Mouse (Mus musculus) hindbrain, embryonic 13.5 days (tissue): ENCODE measurements at regions not wholly inside any gene's neighbourhood (a gene's known extent, or its start where the extent isn't known, plus 50 kb on each side); places are given as distances from the start of the nearest gene placed in this dataset.

Experiments used
- ATAC-seq: fragments of 200-750 bp; cut with Nextera tagmentation; 2 replicates; pipeline ENCODE4 v1.8.0; 2017; ENCODE audit warnings: moderate TSS enrichment; ENCODE audit not compliant: low FRiP score
- H3K27ac ChIP-seq: fragments of 300-500 bp; sonication (generic); 2 replicates; pipeline ENCODE4 v1.5.1; 2015; ENCODE audit warnings: inconsistent platforms, mild to moderate bottlenecking, moderate library complexity
- H3K27me3 ChIP-seq: fragments of 300-500 bp; sonication (generic); 2 replicates; pipeline ENCODE4 v1.6.1; 2015; ENCODE audit warnings: mild to moderate bottlenecking, inconsistent platforms
- H3K36me3 ChIP-seq: fragments of 300-500 bp; sonication (generic); 2 replicates; pipeline ENCODE4 v1.6.1; 2015; ENCODE audit warnings: mild to moderate bottlenecking, inconsistent platforms
- H3K4me1 ChIP-seq: fragments of 300-500 bp; sonication (generic); replicated peaks from 2 replicates; pipeline ENCODE4 v1.6.1; 2015; ENCODE audit warnings: inconsistent platforms
- H3K4me2 ChIP-seq: fragments of 300-500 bp; sonication (generic); 2 replicates; pipeline ENCODE4 v1.6.1; 2015; ENCODE audit warnings: inconsistent platforms, mild to moderate bottlenecking, moderate library complexity
- H3K4me3 ChIP-seq: fragments of 300-500 bp; sonication (generic); 2 replicates; pipeline ENCODE4 v1.5.1; 2015; ENCODE audit warnings: mild to moderate bottlenecking, inconsistent platforms
- H3K9ac ChIP-seq: fragments of 300-500 bp; sonication (generic); 2 replicates; pipeline ENCODE4 v1.6.1; 2015; ENCODE audit warnings: mild to moderate bottlenecking, inconsistent platforms
- H3K9me3 ChIP-seq: fragments of 300-500 bp; sonication (generic); 2 replicates; pipeline ENCODE4 v1.6.1; 2016; ENCODE audit warnings: inconsistent platforms
- WGBS: fragments of 180-500 bp; shearing (Covaris S2); methylation state at CpG from one replicate; pipeline ENCODE4 v1.1.7; 2015; 5-methylcytosine and 5-hydroxymethylcytosine counted together

DNA sequence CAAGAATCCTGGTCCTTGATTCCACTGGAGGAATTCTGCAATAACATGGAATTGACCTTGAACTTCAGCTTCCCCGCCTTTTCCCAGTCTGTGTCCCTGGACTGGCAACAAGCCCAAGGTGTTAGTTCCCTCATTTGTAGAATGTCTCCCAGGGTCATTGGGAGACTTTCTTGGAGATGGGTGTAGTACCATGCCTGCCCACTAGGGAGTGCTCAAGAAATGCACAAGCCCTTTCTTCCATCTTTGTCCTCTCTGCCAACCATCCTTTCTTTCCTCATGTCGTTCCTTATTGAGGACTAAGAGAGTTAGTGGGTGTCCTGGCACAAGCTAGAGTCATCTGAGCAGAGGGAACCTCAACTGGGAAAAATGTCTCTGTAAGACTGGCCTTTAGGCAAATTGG is 285.9 kb upstream of the 4930535I16Rik start:
- 71% methylated on average over 2 of the region's 2 CpGs for WGBS

DNA sequence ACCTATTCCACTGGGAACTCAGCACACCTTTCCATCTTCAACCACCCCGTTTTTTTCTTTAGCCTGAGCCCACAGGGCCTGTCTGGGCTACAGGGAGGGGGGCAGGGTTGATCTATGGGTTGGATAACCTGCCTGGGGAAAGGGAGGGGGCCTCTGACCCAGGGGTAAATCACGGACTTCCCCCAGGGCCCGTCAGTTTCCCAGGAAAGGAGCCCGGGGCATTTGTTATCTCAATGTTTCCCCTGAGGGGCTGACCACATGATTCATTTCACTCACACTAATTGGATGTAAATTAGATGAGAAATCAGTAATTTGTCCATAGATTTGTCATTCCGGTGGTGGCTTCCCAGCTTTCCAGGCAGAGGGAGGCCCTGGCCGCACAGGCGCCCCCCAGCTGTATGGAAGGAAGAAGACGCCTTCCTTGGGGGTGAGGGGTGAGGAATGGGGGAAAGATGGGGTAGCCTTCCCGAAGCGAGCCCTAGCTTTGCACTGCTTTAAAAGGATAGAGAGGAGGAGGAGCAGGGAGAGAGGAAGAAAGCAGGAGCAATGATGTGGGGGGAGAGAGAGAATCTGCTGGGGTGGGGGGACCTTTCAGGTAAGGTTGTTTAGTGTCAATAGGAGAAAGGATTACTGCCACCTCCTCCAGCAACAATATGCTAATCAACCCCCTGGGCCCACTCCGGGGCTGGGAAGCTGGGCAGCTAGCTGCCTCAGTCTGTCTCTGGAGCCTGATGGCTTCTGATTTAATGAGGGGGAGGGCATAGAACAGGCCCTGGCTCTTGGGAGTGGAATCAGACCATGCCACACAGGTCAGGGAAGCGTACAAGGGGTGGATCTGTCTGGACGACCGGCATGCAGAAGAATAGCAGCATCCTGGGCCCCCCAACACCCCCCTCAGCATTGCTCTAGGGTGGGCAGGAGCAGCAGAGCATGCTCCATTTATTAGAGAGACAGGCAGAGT is 282.3 kb upstream of the 4930535I16Rik start:
- H3K27me3 ChIP-seq: peaks cover 11% of the 10 kb centered on the region; the same call in 1 of the 2 replicates
- H3K27ac ChIP-seq: peak overlapping the region; percentile 49; the same call in 1 of the 2 replicates
- peak overlapping the region; percentile 39 for H3K9ac ChIP-seq
- H3K36me3 ChIP-seq: no peaks in the 10 kb centered on the region
- H3K4me1 ChIP-seq: peaks cover 35% of the 10 kb centered on the region
- no peak overlapping the region for H3K4me2 ChIP-seq
- H3K4me3 ChIP-seq: no peak overlapping the region
- WGBS: 11% methylated on average over 14 of the region's 14 CpGs
- peak; percentile 41; the same call in 1 of the 2 replicates for ATAC-seq
- H3K9me3 ChIP-seq: no peaks in the 10 kb centered on the region

More for the DNA sequence above, 285.9 kb upstream of the 4930535I16Rik start:
- Histone ChIP-seq H3K4me3 (no peak overlapping the region), H3K27me3 (peaks cover 5% of the 10 kb centered on the region; the same call in 1 of the 2 replicates), H3K4me1 (peaks cover 17% of the 10 kb centered on the region), H3K36me3 (no peaks in the 10 kb centered on the region), H3K4me2 (no peak overlapping the region), H3K27ac (no peak overlapping the region), H3K9me3 (no peaks in the 10 kb centered on the region), H3K9ac (no peak overlapping the region)
- ATAC-seq: no peak

DNA sequence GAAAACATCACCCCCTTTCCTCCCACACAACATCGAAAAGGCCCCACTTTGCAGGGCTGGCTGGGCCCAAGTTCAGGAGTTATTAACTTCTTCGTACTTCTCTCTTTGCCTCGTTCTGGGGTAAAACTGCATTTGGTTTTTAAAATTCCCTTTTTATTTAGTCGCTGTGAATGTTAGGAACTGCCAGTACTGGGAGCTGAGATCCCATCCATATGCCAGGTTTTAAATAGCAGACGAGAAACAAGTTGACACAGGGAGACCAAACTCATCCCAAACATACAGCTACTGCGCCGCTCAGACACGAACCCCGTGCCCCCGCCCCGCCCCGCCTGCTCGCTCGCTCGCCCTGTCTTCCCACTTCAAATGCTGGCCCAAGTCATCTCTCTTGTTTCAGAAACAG is 281.0 kb upstream of the 4930535I16Rik start:
- no peaks in the 10 kb centered on the region for H3K36me3 ChIP-seq
- H3K27ac ChIP-seq: no peak overlapping the region
- peaks cover 35% of the 10 kb centered on the region for H3K4me1 ChIP-seq
- WGBS: 69% methylated on average over 15 of the region's 15 CpGs
- peaks cover 11% of the 10 kb centered on the region; the same call in 1 of the 2 replicates for H3K27me3 ChIP-seq
- H3K9ac ChIP-seq: no peak overlapping the region
- ATAC-seq: no peak
- no peaks in the 10 kb centered on the region for H3K9me3 ChIP-seq
- no peak overlapping the region for H3K4me3 ChIP-seq
- no peak overlapping the region for H3K4me2 ChIP-seq

DNA sequence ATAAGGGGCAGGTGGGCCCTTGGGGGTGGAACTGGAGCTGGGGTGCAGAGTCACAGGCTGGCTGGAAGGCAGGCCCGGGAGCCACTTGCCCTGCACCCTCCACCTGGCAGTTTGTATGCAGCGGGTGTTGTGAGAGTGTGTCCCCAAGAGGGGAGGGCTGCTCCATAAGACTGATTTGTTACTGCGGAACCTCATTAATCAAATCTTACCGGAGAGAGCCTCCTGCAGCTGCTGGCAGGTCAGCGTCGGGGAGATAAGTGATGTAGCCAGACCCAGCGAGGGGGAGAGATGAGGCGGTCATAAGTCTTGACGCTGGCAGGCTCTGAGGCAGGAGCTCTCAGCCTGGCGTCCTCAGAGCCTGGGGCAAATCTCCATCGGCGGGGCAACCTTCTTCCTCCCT is 278.9 kb upstream of the 4930535I16Rik start:
- ATAC-seq: peak; percentile 65
- Histone ChIP-seq H3K27ac (peak overlapping the region; percentile 55), H3K36me3 (no peaks in the 10 kb centered on the region), H3K4me2 (no peak overlapping the region), H3K4me1 (peaks cover 51% of the 10 kb centered on the region), H3K27me3 (peaks cover 16% of the 10 kb centered on the region; the same call in 1 of the 2 replicates), H3K9ac (peak overlapping the region; percentile 39; the same call in 1 of the 2 replicates), H3K4me3 (no peak overlapping the region), H3K9me3 (no peaks in the 10 kb centered on the region)
- 18% methylated on average over 12 of the region's 12 CpGs for WGBS

DNA sequence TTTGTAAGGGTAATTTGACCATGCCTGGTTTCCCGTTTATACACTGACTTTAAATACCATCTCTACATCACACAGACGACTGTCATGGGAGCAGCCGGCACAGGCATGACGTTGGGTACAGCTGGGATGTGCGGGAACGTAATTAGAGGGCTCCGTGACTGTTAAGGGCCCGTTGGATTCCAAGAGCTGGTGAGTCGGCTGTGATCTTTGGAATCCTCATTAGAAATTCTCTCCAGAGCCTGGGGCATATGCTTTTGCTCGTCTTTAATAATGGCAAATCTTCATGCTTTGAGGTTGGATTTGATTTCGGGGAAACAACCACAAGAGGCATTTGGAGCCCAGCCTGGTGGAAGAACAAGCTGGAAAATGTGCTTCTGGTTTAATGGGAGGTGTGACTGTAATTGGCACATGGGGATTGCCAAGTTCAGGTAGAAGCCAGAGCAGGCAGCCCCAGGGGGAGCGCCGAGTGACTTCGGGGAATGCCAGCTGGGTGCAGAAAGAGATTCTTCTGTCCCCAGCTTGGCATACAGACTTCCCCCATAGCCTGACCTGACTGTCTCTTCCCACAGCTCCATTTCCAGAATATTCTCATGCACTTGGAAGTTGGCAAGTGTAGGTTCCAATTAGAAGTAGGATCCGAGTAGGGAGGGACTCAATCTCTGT is 275.4 kb upstream of the 4930535I16Rik start:
- ATAC-seq: no peak
- WGBS: 55% methylated on average over 15 of the region's 15 CpGs
- no peak overlapping the region for H3K9ac ChIP-seq
- no peaks in the 10 kb centered on the region for H3K36me3 ChIP-seq
- H3K27me3 ChIP-seq: peaks cover 41% of the 10 kb centered on the region
- peaks cover 31% of the 10 kb centered on the region for H3K4me1 ChIP-seq
- H3K9me3 ChIP-seq: no peaks in the 10 kb centered on the region
- no peak overlapping the region for H3K4me3 ChIP-seq
- H3K27ac ChIP-seq: peak overlapping the region; percentile 40
- H3K4me2 ChIP-seq: 0 out of 2 replicates have a peak overlapping the region, but pooled peaks have one; percentile 6

DNA sequence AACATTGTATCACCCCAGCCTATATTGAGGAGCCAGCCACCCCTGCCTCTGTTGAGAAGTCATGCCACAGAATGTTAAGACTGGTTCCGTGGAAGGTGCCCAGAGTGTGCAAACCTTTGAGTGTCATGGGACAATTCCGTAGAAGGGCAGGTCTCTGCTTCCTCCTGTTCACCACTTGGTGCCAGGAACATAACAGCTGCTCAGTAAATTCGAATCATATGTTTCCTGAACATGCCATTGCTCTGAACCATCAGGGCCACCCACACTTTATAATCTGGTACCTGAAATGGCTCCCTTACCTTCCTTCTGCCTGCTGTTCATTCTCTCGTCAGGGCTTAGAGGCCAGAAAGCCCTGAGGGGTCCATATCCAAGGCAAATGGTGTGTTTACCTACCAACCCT is 273.0 kb upstream of the 4930535I16Rik start:
- no peak for ATAC-seq
- Histone ChIP-seq H3K9me3 (no peaks in the 10 kb centered on the region), H3K4me2 (no peak overlapping the region), H3K4me3 (no peak overlapping the region), H3K4me1 (peaks cover 27% of the 10 kb centered on the region), H3K27ac (no peak overlapping the region), H3K27me3 (peaks cover 39% of the 10 kb centered on the region; the same call in 1 of the 2 replicates), H3K9ac (no peak overlapping the region), H3K36me3 (no peaks in the 10 kb centered on the region)
- WGBS: 87% methylated on average over 4 of the region's 4 CpGs

DNA sequence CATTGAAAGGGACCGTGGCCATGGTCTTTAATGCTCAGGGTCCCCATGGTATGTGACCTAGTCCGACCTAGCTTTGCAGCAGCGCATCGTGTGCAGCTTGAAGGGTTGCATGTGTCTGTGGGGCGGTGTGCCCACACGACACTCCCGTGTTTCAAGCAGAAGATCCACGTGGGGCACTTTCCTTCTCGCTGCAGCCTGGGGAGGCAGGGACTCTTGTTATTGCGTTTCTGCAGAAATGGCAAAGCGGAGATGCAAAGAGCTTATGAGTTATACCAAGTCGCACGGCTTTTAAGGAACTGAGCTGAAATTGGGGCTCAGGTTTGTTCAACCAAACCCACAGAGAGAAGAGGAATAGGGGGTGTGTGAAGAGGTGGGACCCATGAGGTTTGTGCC is 272.2 kb upstream of the 4930535I16Rik start:
- 80% methylated on average over 13 of the region's 13 CpGs for WGBS
- Histone ChIP-seq H3K4me3 (no peak overlapping the region), H3K9ac (no peak overlapping the region), H3K4me2 (no peak overlapping the region), H3K27me3 (peaks cover 44% of the 10 kb centered on the region), H3K36me3 (no peaks in the 10 kb centered on the region), H3K9me3 (no peaks in the 10 kb centered on the region), H3K27ac (no peak overlapping the region), H3K4me1 (peaks cover 27% of the 10 kb centered on the region)
- ATAC-seq: no peak

DNA sequence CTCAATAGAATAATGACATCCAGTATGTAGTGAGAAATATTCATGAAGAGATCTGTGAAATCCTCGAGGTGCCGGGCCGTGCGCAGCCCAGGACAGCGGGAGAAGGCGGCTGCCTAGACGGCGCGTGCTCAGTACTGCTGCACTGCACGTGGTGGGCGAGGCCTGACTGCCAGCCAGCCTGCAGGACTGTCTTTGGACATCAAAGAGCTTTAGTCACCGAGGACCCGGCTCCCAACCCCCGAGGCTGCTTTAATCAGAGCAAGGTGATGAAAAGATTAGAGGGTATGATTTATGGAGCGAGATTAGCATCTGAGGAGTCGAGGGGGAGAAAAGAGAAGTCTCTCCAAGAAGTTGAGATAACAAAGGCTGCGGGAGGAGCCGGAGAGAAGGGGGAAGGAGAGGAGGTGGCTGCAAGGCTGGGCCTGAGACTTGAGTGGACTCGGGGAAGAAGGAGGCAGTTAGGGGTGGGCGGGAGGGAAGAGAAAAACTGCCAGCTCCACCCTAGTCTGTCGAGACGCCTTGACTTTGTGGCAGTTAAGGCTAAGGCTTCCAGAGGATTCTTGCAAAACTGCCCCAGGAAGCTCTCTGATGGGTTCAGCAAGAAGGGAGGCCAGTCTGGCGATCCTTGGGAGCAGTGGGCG is 271.6 kb upstream of the 4930535I16Rik start:
- Histone ChIP-seq H3K27me3 (peaks cover 48% of the 10 kb centered on the region), H3K9me3 (no peaks in the 10 kb centered on the region), H3K36me3 (no peaks in the 10 kb centered on the region), H3K4me1 (peaks cover 27% of the 10 kb centered on the region), H3K9ac (no peak overlapping the region), H3K4me3 (no peak overlapping the region), H3K27ac (no peak overlapping the region), H3K4me2 (no peak overlapping the region)
- 0 out of 2 replicates have a peak, but pooled peaks have one; percentile 48 for ATAC-seq
- 31% methylated on average over 24 of the region's 24 CpGs for WGBS

DNA sequence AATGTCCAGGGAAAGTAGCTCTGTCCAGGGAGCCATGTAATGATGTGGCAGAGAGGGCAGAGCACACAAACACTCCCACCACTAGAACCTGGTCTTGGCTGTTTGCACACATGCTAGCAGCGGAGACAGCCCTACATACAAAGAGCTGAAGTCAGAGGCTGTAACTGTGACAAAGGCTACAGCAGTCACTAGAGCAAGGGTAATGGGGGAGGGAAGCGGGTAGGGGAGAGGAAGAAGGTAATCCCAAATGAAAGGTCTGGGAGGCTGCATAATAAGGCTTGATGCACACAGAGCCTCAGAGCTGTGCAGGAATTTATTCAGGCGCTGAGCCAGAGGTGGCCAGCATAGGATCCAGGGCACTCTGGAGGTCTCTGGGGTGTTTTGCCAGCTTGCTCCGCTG is 269.3 kb upstream of the 4930535I16Rik start:
- 49% methylated on average over 4 of the region's 4 CpGs for WGBS
- ATAC-seq: no peak
- H3K27ac ChIP-seq: no peak overlapping the region
- peaks cover 59% of the 10 kb centered on the region for H3K27me3 ChIP-seq
- no peak overlapping the region for H3K9ac ChIP-seq
- no peak overlapping the region for H3K4me2 ChIP-seq
- peaks cover 11% of the 10 kb centered on the region for H3K4me1 ChIP-seq
- H3K9me3 ChIP-seq: no peaks in the 10 kb centered on the region
- H3K4me3 ChIP-seq: no peak overlapping the region
- H3K36me3 ChIP-seq: no peaks in the 10 kb centered on the region

DNA sequence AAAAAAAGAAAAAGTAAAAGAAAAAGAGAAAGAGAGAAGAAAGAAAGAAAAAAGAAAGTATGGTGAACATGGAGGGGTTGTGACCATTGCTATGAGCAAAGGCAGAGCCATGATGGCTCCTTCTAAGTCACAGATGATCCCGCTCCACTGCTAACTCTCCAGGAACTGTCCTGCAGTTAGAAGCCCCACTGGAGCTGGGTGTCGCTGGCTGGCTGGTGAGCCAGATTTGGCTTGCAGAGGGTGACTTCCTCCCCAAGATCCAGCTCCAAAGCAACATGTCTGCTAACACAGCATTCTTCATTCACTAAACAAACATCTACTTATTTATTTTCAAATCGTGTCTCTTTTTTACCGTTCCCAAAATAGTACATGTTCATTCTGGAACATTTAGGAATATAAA is 263.5 kb upstream of the 4930535I16Rik start:
- peaks cover 69% of the 10 kb centered on the region for H3K27me3 ChIP-seq
- no peak for ATAC-seq
- H3K4me1 ChIP-seq: peaks cover 12% of the 10 kb centered on the region
- H3K4me2 ChIP-seq: no peak overlapping the region
- no peaks in the 10 kb centered on the region for H3K9me3 ChIP-seq
- H3K36me3 ChIP-seq: no peaks in the 10 kb centered on the region
- WGBS: 89% methylated on average over 4 of the region's 4 CpGs
- no peak overlapping the region for H3K9ac ChIP-seq
- no peak overlapping the region for H3K27ac ChIP-seq
- no peak overlapping the region for H3K4me3 ChIP-seq

DNA sequence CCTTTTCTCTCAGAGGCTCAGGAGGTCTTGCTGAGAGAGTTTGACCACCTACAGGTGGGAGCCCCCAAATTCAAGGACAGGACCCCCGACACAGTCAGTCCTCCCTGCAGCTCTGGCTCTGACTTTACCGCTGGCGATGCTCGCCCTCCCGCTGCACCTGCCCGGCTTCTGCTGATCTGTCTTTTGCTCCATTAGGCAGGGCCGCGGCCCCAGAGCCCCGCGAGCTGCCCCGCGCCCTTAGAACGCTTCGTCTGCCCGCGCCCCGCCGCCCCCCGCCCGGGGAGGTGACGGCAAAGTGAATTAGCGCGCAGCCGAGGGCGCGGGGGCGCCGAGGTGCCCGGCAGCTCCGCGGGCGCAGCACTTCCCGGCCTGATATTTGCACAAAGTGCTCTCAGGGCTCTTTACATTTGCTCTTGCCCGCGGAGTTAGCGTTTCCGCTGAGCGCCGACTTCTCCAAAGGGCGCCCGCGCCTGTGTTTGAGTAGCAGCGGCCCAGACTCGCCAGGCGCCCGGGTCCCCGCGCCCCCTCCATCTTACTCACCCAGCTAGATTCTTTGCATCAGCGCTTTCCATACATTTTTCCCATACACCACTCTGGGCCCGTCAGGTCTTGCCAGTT is 260.7 kb upstream of the 4930535I16Rik start:
- Histone ChIP-seq H3K4me1 (peaks cover 12% of the 10 kb centered on the region), H3K36me3 (no peaks in the 10 kb centered on the region), H3K27ac (no peak overlapping the region), H3K27me3 (peaks cover 70% of the 10 kb centered on the region), H3K4me2 (peak overlapping the region; percentile 91), H3K9me3 (no peaks in the 10 kb centered on the region), H3K9ac (peak overlapping the region; percentile 77), H3K4me3 (peak overlapping the region; percentile 45)
- under 1% methylated on average over 50 of the region's 50 CpGs for WGBS
- ATAC-seq: no peak

DNA sequence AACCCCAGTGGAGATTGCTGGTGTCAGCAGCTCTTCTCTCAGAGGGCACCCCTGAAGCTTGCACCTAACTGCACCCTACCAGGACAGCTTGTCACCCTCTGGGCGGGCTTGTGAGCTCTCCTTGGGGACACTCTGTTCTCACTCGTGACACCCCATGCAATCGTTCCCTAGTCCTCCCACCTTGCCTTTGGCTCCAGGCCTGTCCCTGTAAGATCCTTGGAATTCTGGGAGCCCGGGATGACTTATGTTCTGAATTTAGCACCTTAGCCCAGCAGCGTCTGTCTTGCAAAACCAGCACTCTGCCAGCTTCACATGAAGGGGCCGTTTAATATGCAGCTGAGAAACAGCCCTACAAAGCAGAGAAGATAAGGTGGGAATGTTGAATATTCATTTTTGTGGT is 257.7 kb upstream of the 4930535I16Rik start:
- no peak overlapping the region for H3K9ac ChIP-seq

More for the DNA sequence above, 257.7 kb upstream of the 4930535I16Rik start:
- Histone ChIP-seq H3K4me3 (no peak overlapping the region), H3K9me3 (no peaks in the 10 kb centered on the region), H3K4me2 (no peak overlapping the region), H3K4me1 (peaks cover 12% of the 10 kb centered on the region), H3K27ac (no peak overlapping the region), H3K27me3 (peaks cover 58% of the 10 kb centered on the region), H3K36me3 (no peaks in the 10 kb centered on the region)
- ATAC-seq: no peak
- 67% methylated on average over 6 of the region's 6 CpGs for WGBS
